Comparison of ENCODE assay signal across 33 mouse cellular contexts in the genomic region with DNA sequence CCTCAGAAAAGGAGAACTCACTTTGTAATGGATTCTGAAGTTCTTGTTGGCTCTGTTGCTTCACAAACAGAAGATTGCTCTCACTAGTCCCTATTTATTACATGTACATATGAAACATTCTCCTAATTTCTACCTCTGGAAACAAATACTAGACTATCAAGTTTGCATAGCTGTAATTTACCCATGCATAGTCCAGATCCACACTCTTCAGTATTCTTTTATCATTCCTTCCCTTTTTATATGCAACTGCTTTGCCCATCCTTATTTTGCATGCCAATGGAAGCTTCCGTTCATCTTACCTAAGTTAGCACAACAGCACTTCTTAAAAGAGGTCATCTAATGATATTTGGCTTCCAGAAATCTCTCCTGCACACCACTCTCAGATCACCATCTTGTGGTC. TPM values are rescaled to one million over a fixed set of nuclear protein-coding genes. Genes with fewer than 3 reads are reported as not detected.
"Had no signal": no experiment of that assay in that cellular context is flagged by ENCODE, and none has a peak within 500 bp of the region (broad histone marks: within the 10 kb centered on the region; RNA-seq: fewer than 3 reads in every experiment).

No protein-coding gene starts in this region.

- H3K27ac ChIP-seq: limb, embryonic 10.5 days; limb, embryonic 12.5 days; limb, embryonic 13.5 days; limb, embryonic 15.5 days; liver, embryonic 12.5 days; liver, embryonic 13.5 days; liver, embryonic 14.5 days; liver, embryonic 15.5 days; lung, embryonic 15.5 days; macrophage; midbrain, embryonic 10.5 days; midbrain, embryonic 12.5 days; midbrain, embryonic 13.5 days; midbrain, embryonic 15.5 days; neural tube, embryonic 12.5 days; neural tube, embryonic 13.5 days had no signal

- H3K27me3 ChIP-seq: limb, embryonic 12.5 days; limb, embryonic 13.5 days; limb, embryonic 15.5 days; liver, embryonic 12.5 days; liver, embryonic 13.5 days; liver, embryonic 15.5 days; lung, embryonic 15.5 days; megakaryocyte, embryonic 14.5 days; midbrain, embryonic 12.5 days; midbrain, embryonic 13.5 days; midbrain, embryonic 15.5 days; neural tube, embryonic 12.5 days; neural tube, embryonic 13.5 days had no signal

- ATAC-seq: liver, embryonic 12.5 days; liver, postnatal 0 days; lung, postnatal 0 days; midbrain, embryonic 13.5 days; midbrain, embryonic 15.5 days; midbrain, embryonic 16.5 days had no signal

- H3K4me3 ChIP-seq: limb, embryonic 10.5 days; limb, embryonic 12.5 days; limb, embryonic 13.5 days; limb, embryonic 15.5 days; liver, embryonic 12.5 days; liver, embryonic 13.5 days; liver, embryonic 15.5 days; lung, embryonic 15.5 days; megakaryocyte, embryonic 14.5 days; midbrain, embryonic 10.5 days; midbrain, embryonic 12.5 days; midbrain, embryonic 13.5 days; midbrain, embryonic 15.5 days; myocyte; neural tube, embryonic 12.5 days; neural tube, embryonic 13.5 days had no signal

- H3K4me1 ChIP-seq: limb, embryonic 10.5 days; limb, embryonic 12.5 days; limb, embryonic 13.5 days; limb, embryonic 15.5 days; liver, embryonic 12.5 days; liver, embryonic 13.5 days; liver, embryonic 15.5 days; lung, embryonic 15.5 days; megakaryocyte, embryonic 14.5 days; midbrain, embryonic 10.5 days; midbrain, embryonic 12.5 days; midbrain, embryonic 13.5 days; midbrain, embryonic 15.5 days; neural tube, embryonic 12.5 days; neural tube, embryonic 13.5 days had no signal

- H3K9ac ChIP-seq: limb, embryonic 12.5 days; limb, embryonic 13.5 days; limb, embryonic 15.5 days; liver, embryonic 12.5 days; liver, embryonic 13.5 days; liver, embryonic 14.5 days; liver, embryonic 15.5 days; liver, postnatal 0 days; lung, embryonic 14.5 days; lung, embryonic 15.5 days; midbrain, embryonic 12.5 days; midbrain, embryonic 13.5 days; midbrain, embryonic 15.5 days; neural tube, embryonic 12.5 days; neural tube, embryonic 13.5 days had no signal

- H3K9me3 ChIP-seq: limb, embryonic 10.5 days; limb, embryonic 12.5 days; limb, embryonic 13.5 days; limb, embryonic 15.5 days; liver, embryonic 12.5 days; liver, embryonic 15.5 days; lung, embryonic 15.5 days; midbrain, embryonic 10.5 days; midbrain, embryonic 12.5 days; midbrain, embryonic 13.5 days; midbrain, embryonic 15.5 days; neural tube, embryonic 12.5 days; neural tube, embryonic 13.5 days had no signal

- H3K36me3 ChIP-seq: limb, embryonic 10.5 days; limb, embryonic 12.5 days; limb, embryonic 13.5 days; limb, embryonic 15.5 days; liver, embryonic 12.5 days; liver, embryonic 13.5 days; liver, embryonic 15.5 days; lung, embryonic 15.5 days; midbrain, embryonic 10.5 days; midbrain, embryonic 12.5 days; midbrain, embryonic 13.5 days; midbrain, embryonic 15.5 days; neural tube, embryonic 12.5 days; neural tube, embryonic 13.5 days had no signal

- DNase-seq: left cerebral cortex, postnatal 4 days; liver; liver, embryonic 13.5 days; liver, postnatal 0 days; lung, adult 18-20 months; lung, adult 2 months; lung, embryonic 14.5 days; lung, postnatal 10 days; lung, postnatal 14 days; lung, postnatal 36 days; lung, postnatal 4 days; midbrain, embryonic 14.5 days had no signal

RNA-seq across cellular contexts. Expression of a gene that starts 21.3 kb away (rescaled TPM):
- total RNA-seq: megakaryocyte, adult 5-6 weeks; monocyte, adult 5-6 weeks had no signal
- polyA plus RNA-seq: macrophage, myocyte had no signal
